Mouse (Mus musculus) retina, adult 2 months (tissue): ENCODE results near the gene Ryr3.

Experiments used
- DNase-seq: peaks from one replicate; pipeline ENCODE4 v3.0.0-alpha.2; 2012; ENCODE audit warnings: low read depth, low spot score

Gene Ryr3

DNA sequence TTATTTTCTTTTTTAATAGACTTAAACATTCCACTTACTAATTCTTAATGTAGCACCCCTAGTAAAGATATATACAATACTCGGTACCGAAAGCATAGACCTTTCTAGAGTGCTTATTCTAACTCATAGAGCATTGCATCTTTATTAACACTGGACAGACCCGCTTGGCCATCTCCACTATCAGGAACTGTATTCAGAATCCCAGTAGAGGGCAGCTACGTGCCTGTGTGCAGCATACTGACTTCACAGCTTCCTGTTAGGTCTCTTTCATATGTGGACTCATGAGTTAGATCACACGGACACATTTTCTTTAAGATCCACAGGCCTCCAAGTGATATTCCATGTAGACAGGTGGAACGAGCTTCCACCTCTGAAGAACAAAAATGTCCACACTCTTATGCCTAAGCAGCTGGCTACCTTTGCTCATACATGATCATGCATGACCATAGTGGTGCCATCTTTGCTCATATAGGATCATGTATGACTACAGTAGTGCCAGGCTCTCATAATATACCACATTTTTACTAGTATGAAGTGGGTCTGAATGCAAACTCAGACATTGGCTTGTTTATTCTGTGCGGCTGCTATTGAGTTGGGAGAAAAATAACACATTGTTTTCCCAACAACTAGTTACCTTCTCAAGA, 417.4 kb downstream of the Ryr3 start:
- no peak for DNase-seq

DNA sequence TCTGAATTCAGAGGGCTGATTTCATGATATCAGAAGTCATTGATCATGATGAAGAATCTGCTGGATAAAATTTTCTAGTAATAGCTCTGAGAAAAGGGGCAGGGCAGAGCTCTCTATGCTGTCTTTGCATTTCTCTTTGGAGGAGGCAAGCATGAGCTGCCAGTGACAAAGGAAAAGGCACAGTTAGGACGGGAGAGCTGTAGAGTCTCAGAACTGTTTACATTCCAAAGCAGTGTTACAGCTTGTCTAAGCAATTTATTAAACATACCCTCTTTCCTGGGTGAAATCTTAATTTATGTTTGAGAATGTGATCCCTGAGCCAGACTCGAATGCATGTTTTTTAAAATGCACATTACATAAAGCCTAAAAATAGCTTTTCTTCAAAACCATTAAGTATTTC, 435.3 kb downstream of the Ryr3 start:
- no peak for DNase-seq

DNA sequence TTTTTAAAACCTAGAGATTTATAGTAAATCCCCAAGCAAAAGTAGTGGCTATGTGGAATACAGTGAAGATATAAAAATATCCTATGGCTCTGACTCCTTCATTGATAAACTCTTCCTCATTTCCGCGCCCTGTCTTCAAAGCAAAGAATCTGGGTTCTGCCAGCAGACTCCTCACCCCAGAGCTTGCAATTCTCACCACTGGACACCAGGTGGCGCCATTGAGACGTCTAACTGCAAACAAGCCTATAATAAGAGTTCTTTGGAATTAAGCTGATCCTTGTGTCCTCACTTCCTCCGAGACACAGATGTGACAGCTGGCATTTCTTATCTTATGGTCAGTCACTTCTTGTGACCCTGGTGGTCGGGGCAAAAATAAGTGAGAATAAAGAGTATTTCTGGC, 442.1 kb downstream of the Ryr3 start:
- peak; percentile 49 for DNase-seq

GRCm38 (mm10) chr2:112767665-112768064, 449.2 kb downstream of the Ryr3 start:
- DNase-seq = no peak

GRCm38 (mm10) chr2:112765046-112765445, 451.9 kb downstream of the Ryr3 start:
- no peak for DNase-seq

DNA sequence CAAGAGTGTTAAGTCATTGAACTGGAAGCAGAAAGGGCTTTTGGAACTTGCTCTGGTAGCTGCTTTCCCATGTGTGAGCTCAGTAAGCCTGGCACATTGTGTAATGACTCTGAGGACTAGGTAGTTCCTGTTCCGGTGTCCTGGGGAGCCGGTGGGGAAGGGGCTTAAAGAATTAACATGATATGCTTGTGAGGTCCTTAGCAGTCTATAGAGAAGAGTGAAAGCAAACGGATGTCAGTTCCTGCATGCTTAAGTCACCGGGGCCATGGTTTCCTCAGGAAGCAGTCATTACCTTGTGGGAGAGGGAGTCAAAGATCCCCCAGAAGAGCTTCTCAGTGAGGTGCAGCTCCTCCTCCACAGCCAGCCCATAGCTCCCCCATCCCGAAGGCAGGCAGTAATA, 452.6 kb downstream of the Ryr3 start:
- no peak for DNase-seq

DNA sequence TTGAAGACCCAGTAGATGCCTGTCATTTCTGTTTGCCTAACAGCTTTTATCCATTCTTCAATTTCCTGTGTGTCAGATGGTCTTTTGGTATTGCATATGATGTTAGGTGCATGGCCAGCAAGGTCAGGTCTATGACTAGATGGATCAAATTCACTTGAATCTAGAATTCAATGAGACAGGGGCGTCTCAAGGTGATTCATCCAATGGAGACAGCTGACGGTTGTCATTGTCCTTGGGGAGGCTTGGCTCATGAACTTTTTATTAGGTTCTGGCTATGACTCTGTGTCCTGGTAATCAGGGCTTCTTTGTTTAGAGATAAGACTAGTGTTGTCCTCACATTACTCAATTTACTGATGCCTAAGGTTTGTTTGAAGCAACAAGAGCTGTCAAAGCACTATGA, 454.9 kb downstream of the Ryr3 start:
- no peak for DNase-seq

DNA sequence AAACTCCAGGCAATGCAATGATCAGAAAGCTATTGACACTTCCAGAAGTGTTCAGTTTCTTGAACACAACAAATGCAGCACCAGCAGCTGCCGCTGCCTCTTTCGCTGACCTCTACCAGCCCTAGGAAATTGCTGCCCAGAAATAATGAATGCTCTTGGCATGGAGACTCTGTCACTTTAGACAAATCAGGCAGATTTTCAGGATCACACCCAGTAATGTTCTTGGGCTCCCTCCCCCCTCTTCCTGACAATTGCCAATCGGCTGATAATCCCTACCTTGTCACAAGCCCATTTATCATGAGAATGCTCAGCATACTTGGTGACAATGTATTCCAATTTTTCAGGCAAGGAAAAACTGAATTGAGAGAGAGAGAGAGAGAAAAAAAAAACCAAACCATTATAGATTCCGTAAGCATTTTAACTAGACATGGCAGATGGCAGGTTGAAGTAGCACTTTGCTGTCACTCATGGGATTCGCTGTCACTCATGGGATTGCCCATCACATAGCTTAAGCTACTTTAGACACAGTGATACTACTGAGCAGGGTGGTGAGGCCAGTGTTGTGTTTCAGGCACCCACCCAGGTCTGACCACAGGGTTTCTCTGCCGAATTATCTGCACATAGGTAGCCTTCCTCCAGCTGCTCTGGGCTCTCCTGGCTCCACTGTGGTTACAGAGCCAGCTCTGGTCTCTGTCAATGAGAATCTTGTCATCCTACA, 455.5 kb downstream of the Ryr3 start:
- DNase-seq = no peak

- DNase-seq = no peak
These were observed 456.2 kb downstream of the Ryr3 start for GRCm38 (mm10) chr2:112760692-112761091.

DNA sequence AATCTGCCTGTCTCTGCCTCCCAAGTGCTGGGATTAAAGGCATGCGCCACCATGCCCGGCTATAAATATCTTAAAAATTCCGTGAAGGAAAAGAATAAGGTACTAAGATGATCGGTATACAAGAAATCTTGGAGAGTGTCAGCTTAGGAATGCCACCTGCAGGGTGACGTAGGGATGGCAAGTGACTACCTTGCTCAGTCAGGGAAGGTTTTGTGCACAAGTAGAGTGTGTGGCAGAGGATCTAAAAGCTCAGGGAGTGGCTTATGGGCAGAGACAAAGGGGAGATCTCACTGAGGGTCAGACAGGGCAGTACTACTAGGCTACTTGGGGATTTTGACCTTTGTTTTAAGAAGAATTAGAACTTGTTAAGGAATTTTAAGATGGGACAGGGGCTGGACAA, 457.2 kb downstream of the Ryr3 start:
- DNase-seq = no peak

DNA sequence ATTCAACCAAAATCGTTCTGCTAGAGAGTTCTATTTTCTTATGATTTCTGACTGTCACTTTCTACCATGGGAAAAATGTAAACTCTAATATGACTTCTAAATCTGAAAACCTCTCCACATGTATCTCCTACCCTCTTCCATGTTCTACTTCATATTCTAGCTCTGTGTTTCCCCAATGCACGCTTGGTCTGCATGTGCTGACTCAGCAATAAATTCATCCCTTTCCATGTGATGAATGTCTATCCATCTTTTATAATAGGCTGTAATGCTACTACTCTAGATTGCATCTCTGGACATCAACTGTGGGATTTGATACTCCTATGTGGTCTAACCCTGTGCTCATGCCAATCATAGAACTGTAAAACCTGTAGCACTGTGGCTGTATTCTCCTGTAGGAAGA, 458.2 kb downstream of the Ryr3 start:
- no peak for DNase-seq

DNA sequence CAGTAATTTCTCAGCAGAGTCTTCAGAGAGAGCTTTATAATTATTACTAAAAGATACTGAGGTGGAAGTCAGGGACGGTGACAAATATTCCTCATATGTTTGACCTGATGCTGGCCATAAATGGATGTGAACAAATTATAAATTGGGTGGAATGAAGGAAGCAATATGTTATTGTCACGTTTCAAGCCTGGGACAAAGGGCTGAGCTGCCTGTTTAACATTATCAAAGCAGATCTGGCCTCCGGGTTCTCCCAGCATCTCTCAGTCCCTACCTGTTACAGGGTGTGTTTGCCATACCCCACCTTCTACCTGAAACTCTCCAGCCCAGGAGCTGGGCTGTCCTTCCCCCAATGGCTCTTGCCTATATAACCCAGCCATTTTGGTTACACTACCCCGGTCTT, 463.6 kb downstream of the Ryr3 start:
- no peak for DNase-seq

- DNase-seq = no peak
These were observed 465.5 kb downstream of the Ryr3 start for GRCm38 (mm10) chr2:112751416-112751815.

DNA sequence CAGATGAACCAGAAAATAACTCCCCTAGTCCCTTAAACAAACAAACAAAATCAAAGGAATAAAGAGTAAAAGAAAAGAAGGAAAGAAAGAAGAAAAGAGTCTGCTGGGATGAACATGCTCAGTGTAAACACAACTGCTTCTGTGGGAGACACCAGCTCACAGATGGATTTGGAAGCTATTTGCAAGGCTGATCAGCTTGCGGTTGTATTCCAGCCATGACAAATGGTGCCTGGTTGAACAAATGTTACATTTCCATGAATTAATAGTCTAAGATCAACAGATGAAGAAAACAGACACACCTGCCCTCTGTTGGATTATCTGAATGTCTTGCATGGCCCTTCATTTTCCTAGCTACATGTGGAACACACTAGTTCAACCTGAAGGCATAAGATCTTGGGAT, 468.4 kb downstream of the Ryr3 start:
- DNase-seq = no peak

DNA sequence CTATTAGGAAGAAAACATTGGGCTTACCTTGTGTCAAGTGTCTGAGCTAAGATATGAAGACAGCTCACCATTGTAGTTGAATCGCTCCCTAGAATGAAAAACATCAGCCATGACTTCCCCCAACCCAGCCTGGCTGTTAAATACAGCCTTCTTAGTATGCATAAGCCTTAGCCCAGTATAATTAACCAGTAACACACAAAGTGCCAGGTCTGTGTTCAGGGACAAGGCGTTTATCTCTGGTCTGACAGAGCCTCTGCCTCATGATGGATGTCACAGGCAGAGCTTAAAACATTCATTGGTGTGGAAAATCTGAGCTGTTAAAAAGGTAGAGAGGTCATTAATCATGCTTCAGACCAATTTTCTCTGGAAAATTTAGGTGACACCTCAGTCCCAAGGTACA, 484.0 kb downstream of the Ryr3 start:
- DNase-seq = no peak

GRCm38 (mm10) chr2:112727842-112728241, 489.1 kb downstream of the Ryr3 start:
- no peak for DNase-seq

DNA sequence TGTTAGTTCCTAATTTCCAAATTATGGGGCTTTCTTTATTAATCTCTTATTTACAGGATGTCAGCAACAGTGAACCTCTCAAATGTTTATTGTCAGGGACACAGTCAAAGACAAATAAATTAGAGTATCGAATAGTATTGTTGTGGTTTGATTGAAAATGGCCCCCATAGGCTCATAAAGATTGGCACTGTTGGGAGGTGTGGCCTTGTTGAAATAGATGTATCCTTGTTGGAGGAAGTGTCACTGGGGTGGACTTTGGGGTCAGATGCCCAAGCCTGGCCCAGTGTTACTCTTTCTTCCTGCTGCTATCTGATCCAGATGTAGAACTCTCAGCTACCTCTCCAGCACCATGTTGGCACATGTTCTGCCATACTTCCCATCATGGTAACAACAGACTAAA, 495.7 kb downstream of the Ryr3 start:
- DNase-seq = no peak

DNA sequence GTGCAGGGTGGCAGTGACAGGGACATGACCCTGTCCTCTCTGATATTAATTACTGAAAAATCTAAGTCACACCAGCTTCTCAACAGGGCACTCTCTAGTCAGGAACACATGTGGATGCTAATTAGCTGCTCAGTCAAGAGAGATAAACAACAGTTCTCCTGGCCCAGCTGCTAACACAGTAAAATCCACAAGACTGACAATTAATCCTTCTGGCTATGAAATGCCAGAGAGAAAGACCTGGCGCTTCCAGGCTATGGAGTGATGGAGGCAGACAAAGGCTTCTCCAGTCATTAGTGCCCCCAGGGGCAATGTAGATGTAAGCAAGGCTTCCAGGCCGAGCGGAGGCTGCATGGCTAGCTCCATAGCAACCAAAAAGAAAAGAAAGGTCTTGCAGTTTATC, 496.2 kb downstream of the Ryr3 start:
- no peak for DNase-seq

DNA sequence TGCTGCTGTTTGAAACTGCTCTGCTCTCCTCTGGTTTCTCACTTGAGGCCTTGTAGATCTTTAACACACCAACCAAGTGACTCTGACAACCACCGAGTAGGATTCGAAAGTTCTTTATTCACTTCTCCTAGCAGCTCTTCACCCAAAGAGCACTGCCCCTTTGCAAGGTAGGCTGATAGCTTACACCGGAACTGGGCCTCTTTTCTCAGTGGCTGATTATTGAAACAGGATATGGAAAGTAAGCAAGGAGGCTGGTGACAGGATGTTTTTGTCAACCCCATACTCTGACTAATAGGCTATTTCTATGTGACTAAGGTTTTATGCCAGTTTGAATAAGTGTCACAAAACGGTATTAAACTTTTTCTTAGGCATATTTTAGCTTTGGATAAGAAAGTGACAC, 502.2 kb downstream of the Ryr3 start:
- DNase-seq = no peak

GRCm38 (mm10) chr2:112681817-112682216, 535.1 kb downstream of the Ryr3 start:
- DNase-seq = no peak

DNA sequence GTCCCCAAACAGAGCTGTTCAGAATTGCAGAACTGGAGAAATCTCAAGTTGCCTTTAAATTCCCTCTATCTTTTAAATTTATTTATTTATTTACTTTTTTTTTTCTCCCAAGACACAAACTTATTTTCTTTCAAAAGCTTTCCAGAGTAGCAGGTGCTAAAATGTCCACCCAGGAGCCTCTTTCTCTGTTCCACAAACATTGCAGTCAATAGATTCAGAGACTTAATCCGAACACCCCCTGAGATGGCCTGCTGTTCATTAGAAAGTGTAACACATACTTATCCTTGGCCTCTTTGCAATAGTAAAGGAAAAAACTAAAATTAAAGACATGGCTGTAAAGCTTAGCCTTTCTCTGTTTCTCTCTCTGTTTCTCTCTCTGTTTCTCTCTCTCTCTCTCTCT, 539.6 kb downstream of the Ryr3 start:
- no peak for DNase-seq

DNA sequence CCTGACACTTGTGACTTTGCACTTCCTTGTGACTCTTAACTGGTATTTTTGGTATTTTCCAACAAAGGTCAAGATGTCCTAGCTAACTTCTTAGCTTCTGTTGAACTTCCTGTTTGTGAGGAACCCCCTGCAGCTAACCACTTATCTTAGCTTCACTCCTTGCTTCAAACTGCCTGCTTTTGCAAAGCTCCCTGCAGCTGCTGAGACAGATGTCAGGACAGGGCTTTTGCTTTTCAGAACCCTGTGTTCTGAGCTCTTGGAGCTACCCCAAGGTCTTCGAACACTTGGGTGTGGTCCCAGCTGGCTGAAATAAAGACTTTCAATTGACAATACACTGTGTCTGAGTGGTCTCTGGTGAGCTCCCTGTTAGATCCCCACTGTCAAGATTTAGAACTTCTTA, 540.2 kb downstream of the Ryr3 start:
- DNase-seq = no peak

DNA sequence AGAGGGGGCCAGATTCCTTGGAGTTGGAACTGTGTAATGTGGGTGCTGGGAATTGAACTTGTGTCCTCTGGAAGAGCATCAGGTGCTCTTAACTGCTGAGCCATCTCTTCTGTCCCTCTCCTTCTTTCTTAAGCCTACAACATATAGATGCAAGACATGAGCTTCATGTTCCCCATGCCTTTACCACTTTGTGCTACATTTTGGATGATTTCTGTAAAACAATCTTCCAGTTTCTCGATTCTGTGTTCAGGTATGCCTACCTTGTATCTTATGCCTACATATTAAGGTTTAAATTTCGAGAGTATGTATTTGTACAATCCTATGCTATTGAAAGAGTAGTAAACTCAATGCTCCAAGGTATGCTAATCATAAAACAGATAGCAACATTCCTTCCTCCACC, 540.7 kb downstream of the Ryr3 start:
- DNase-seq = no peak

- no peak for DNase-seq
These were observed 547.4 kb downstream of the Ryr3 start for GRCm38 (mm10) chr2:112669461-112669860.
